Mouse (Mus musculus) E14TG2a.4 (cell line): Measurements from ENCODE around the gene Cyp4f13.

Source experiments
- H3K27me3 ChIP-seq: 2 replicates; pipeline ENCODE4 v1.6.1; 2014; ENCODE audit warnings: low read length, control low read depth; ENCODE audit not compliant: insufficient read depth
- H3K36me3 ChIP-seq: 2 replicates; pipeline ENCODE4 v1.6.1; 2014; ENCODE audit warnings: low read length, control low read depth; ENCODE audit not compliant: insufficient read depth
- H3K4me1 ChIP-seq: replicated peaks from 2 replicates; pipeline ENCODE4 v1.6.1; 2014; ENCODE audit warnings: low read depth, low read length, control low read depth
- H3K4me3 ChIP-seq: replicated peaks from 2 replicates; pipeline ENCODE4 v1.5.1; 2014; ENCODE audit warnings: mild to moderate bottlenecking, low read length
- H3K9me3 ChIP-seq: 2 replicates; pipeline ENCODE4 v1.6.1; 2014; ENCODE audit warnings: low read length, control low read depth
- CTCF ChIP-seq: conservative IDR thresholded peaks from 2 replicates; pipeline ENCODE4 v1.5.1; 2014; ENCODE audit warnings: low read length
- NANOG ChIP-seq: IDR thresholded peaks from 2 replicates; pipeline ENCODE4 v1.6.1; 2014; ENCODE audit warnings: borderline replicate concordance, low read length, mixed read lengths
- POU5F1 ChIP-seq: IDR thresholded peaks from 2 replicates; pipeline ENCODE4 v1.6.1; 2014; ENCODE audit warnings: low read length, borderline replicate concordance

Cyp4f13 gene

GRCm38 (mm10) chr17:32919123-32919522, 28.1 kb downstream of the Cyp4f13 start:
- Histone ChIP-seq H3K9me3 (no peaks in the 10 kb centered on the region), H3K4me1 (peaks cover 18% of the 10 kb centered on the region), H3K36me3 (no peaks in the 10 kb centered on the region), H3K4me3 (no peak overlapping the region), H3K27me3 (peaks cover 31% of the 10 kb centered on the region)
- TF ChIP-seq NANOG (no peak), POU5F1 (no peak), CTCF (no peak)

- peaks cover 4% of the 10 kb centered on the region; the same call in 1 of the 2 replicates for H3K4me1 ChIP-seq
- no peaks in the 10 kb centered on the region for H3K9me3 ChIP-seq
- H3K27me3 ChIP-seq: peaks cover 40% of the 10 kb centered on the region
- H3K4me3 ChIP-seq: no peak within 1 kb of the TSS
- TF ChIP-seq CTCF: no peak
- TF ChIP-seq NANOG: no peak
- TF ChIP-seq POU5F1: no peak
- H3K36me3 ChIP-seq: no peaks in the 10 kb centered on the region
Measured at GRCm38 (mm10) chr17:32917131-32917530, 30.1 kb downstream of the Cyp4f13 start, which contains the start of gene Cyp4f14. Cyp4f14 (minus strand) TSS chr17:32917342.

GRCm38 (mm10) chr17:32916075-32916474, 31.1 kb downstream of the Cyp4f13 start:
- no peak for TF ChIP-seq CTCF
- TF ChIP-seq POU5F1: no peak
- no peak for TF ChIP-seq NANOG
- Histone ChIP-seq H3K36me3 (no peaks in the 10 kb centered on the region), H3K4me3 (no peak overlapping the region), H3K27me3 (peaks cover 44% of the 10 kb centered on the region), H3K4me1 (0 out of 2 replicates have a peak, but pooled peaks cover 2% of the 10 kb centered on the region), H3K9me3 (no peaks in the 10 kb centered on the region)

- Histone ChIP-seq H3K9me3 (peaks cover 4% of the 10 kb centered on the region; the same call in 1 of the 2 replicates), H3K4me3 (peak overlapping the region; percentile 74; the same call in 1 of the 2 replicates), H3K27me3 (peaks cover 12% of the 10 kb centered on the region), H3K36me3 (no peaks in the 10 kb centered on the region), H3K4me1 (peaks cover 50% of the 10 kb centered on the region)
- TF ChIP-seq NANOG: no peak
- TF ChIP-seq CTCF: no peak
- TF ChIP-seq POU5F1: no peak
Measured at GRCm38 (mm10) chr17:32906172-32906571, 41.0 kb downstream of the Cyp4f13 start.

GRCm38 (mm10) chr17:32905239-32905638, 42.0 kb downstream of the Cyp4f13 start:
- Histone ChIP-seq H3K36me3 (no peaks in the 10 kb centered on the region), H3K9me3 (peaks cover 4% of the 10 kb centered on the region; the same call in 1 of the 2 replicates), H3K4me3 (peak overlapping the region; percentile 74), H3K4me1 (peaks cover 52% of the 10 kb centered on the region), H3K27me3 (peaks cover 12% of the 10 kb centered on the region)
- TF ChIP-seq CTCF: peak; percentile 74
- TF ChIP-seq POU5F1: no peak

GRCm38 (mm10) chr17:32904414-32904813, 42.8 kb downstream of the Cyp4f13 start:
- H3K4me3 ChIP-seq: no peak overlapping the region
- H3K9me3 ChIP-seq: peaks cover 4% of the 10 kb centered on the region; the same call in 1 of the 2 replicates
- TF ChIP-seq NANOG: no peak
- TF ChIP-seq POU5F1: no peak
- TF ChIP-seq CTCF: peak; percentile 27
- H3K27me3 ChIP-seq: peaks cover 12% of the 10 kb centered on the region
- H3K4me1 ChIP-seq: peaks cover 60% of the 10 kb centered on the region
- no peaks in the 10 kb centered on the region for H3K36me3 ChIP-seq

GRCm38 (mm10) chr17:32901751-32902525, 45.3 kb downstream of the Cyp4f13 start:
- TF ChIP-seq CTCF: no peak
- TF ChIP-seq POU5F1: no peak
- TF ChIP-seq NANOG: no peak
- H3K27me3 ChIP-seq: peaks cover 9% of the 10 kb centered on the region
- no peaks in the 10 kb centered on the region for H3K36me3 ChIP-seq
- peaks cover 4% of the 10 kb centered on the region; the same call in 1 of the 2 replicates for H3K9me3 ChIP-seq
- peaks cover 80% of the 10 kb centered on the region for H3K4me1 ChIP-seq
- H3K4me3 ChIP-seq: peak overlapping the region; percentile 14; the same call in 1 of the 2 replicates

GRCm38 (mm10) chr17:32895421-32895820, 51.8 kb downstream of the Cyp4f13 start:
- TF ChIP-seq NANOG (no peak), POU5F1 (no peak), CTCF (no peak)
- H3K9me3 ChIP-seq: no peaks in the 10 kb centered on the region

GRCm38 (mm10) chr17:32893901-32894300, 53.3 kb downstream of the Cyp4f13 start:
- no peaks in the 10 kb centered on the region for H3K9me3 ChIP-seq
- TF ChIP-seq CTCF: no peak
- no peak for TF ChIP-seq NANOG
- TF ChIP-seq POU5F1: no peak

More at GRCm38 (mm10) chr17:32895421-32895820, 51.8 kb downstream of the Cyp4f13 start:
- peaks cover under 1% of the 10 kb centered on the region; the same call in 1 of the 2 replicates for H3K36me3 ChIP-seq
- no peaks in the 10 kb centered on the region for H3K27me3 ChIP-seq
- H3K4me3 ChIP-seq: no peak overlapping the region
- H3K4me1 ChIP-seq: peaks cover 77% of the 10 kb centered on the region

More at GRCm38 (mm10) chr17:32893901-32894300, 53.3 kb downstream of the Cyp4f13 start:
- Histone ChIP-seq H3K4me1 (peaks cover 75% of the 10 kb centered on the region), H3K36me3 (peaks cover 11% of the 10 kb centered on the region), H3K27me3 (no peaks in the 10 kb centered on the region), H3K4me3 (no peak overlapping the region)
